Mouse (Mus musculus): ENCODE measurements around the gene Sumf2.

The Sumf2 gene

GRCm38 (mm10) chr5:129908242-129908965, 61.6 kb downstream of the Sumf2 start, which contains the start of gene Nupr1l:
Gene Nupr1l, plus strand, starts transcription at chr5:129908540.
- DNase-seq (ENCODE audit: low spot score in 2 of 2) = peak; percentile 79 to 84

GRCm38 (mm10) chr5:129909147-129909546, 62.4 kb downstream of the Sumf2 start:
- DNase-seq (ENCODE audit: low spot score in 2 of 2) = no peak

- DNase-seq (ENCODE audit: low spot score in 2 of 2) = no peak
Observed at GRCm38 (mm10) chr5:129909591-129909990, 62.8 kb downstream of the Sumf2 start.
